Mouse (Mus musculus) hindbrain, embryonic 15.5 days (tissue): ENCODE data around the gene Iqsec1. TPM values are rescaled to one million over a fixed set of nuclear protein-coding genes. Genes with fewer than 3 reads are reported as not detected.

ENCODE experiments used
- ATAC-seq: fragments of 200-750 bp; cut with Nextera tagmentation; 2 replicates; pipeline ENCODE4 v1.8.0; 2017; ENCODE audit warnings: low read depth, moderate number of reproducible peaks, moderate TSS enrichment; ENCODE audit not compliant: low FRiP score
- H3K27ac ChIP-seq: fragments of 300-500 bp; sonication (generic); replicated peaks from 2 replicates; pipeline ENCODE4 v1.5.1; 2015; ENCODE audit warnings: mild to moderate bottlenecking, inconsistent platforms
- H3K27me3 ChIP-seq: fragments of 300-500 bp; sonication (generic); 2 replicates; pipeline ENCODE4 v1.6.1; 2015; ENCODE audit warnings: control low read depth, inconsistent platforms
- H3K36me3 ChIP-seq: fragments of 300-500 bp; sonication (generic); 2 replicates; pipeline ENCODE4 v1.6.1; 2015; ENCODE audit warnings: control low read depth, inconsistent platforms
- H3K4me1 ChIP-seq: fragments of 300-500 bp; sonication (generic); replicated peaks from 2 replicates; pipeline ENCODE4 v1.6.1; 2015; ENCODE audit warnings: control low read depth, inconsistent platforms
- H3K4me2 ChIP-seq: fragments of 300-500 bp; sonication (generic); 2 replicates; pipeline ENCODE4 v1.6.1; 2015; ENCODE audit warnings: moderate library complexity, mild to moderate bottlenecking, inconsistent platforms
- H3K4me3 ChIP-seq: fragments of 300-500 bp; sonication (generic); 2 replicates; pipeline ENCODE4 v1.5.1; 2015; ENCODE audit warnings: mild to moderate bottlenecking, inconsistent platforms
- H3K9ac ChIP-seq: fragments of 300-500 bp; sonication (generic); 2 replicates; pipeline ENCODE4 v1.6.1; 2015; ENCODE audit warnings: inconsistent platforms
- H3K9me3 ChIP-seq: fragments of 300-500 bp; sonication (generic); 2 replicates; pipeline ENCODE4 v1.6.1; 2016; ENCODE audit warnings: control low read depth, inconsistent platforms
- WGBS: fragments of 180-500 bp; shearing (Covaris S2); methylation state at CpG from one replicate; pipeline ENCODE4 v1.1.7; 2015; 5-methylcytosine and 5-hydroxymethylcytosine counted together
- polyA plus RNA-seq: library from polyadenylated mRNA; unstranded; fragments of >200 nt; fragmentation: Nextera tagmentation; extraction: Ambion mirVana; gene quantifications from 2 replicates; pipeline ENCODE4 v1.2.1, GENCODE M21; 2015

Iqsec1 gene
- polyA plus RNA-seq, 1 experiment from 2014 or later, result 23.3 TPM

- H3K36me3 ChIP-seq, result no peaks in the 10 kb centered on the region
- WGBS, result 67% methylated on average over 1 of the region's 1 CpGs
- no peak for ATAC-seq
Measured at GRCm38 (mm10) chr6:90948097-90948496, 40.4 kb downstream of the Iqsec1 start.

DNA sequence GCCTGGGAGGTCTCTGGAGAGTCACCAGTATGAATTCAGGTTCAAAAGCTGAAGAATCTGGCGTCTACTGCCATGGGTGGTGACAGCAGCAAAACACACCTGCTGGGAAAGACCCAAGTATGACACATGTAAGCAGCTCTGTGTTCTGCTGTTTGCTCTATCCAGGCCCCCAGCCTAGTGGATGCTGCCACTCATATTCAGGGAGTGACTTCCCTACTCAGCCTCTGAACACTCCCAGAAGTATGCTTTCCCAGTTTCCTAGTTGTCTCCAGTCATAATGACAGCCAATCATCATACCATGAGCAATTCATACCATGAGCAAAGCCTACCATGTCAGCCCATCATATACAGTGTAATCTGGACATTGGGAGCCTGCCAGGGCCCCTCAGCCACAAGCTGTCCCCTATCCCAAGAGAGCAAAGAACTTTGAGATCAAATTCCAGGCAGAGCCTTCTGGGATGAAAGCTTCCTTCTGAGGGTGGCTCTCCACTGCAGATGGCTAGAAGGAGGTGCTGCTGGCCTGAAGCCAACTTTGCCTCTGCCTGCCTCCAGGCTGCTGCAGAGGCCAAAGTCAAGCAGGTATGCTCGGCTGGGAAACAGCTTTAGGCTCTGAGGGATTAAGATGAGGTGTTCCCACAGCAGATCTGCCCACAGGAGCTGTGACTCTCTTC is 42.8 kb downstream of the Iqsec1 start:
- peaks cover 5% of the 10 kb centered on the region; the same call in 1 of the 2 replicates for H3K4me1 ChIP-seq
- 59% methylated on average over 2 of the region's 2 CpGs for WGBS
- no peak overlapping the region for H3K4me3 ChIP-seq
- no peak overlapping the region for H3K4me2 ChIP-seq
- H3K9ac ChIP-seq, result no peak overlapping the region
- H3K36me3 ChIP-seq, result no peaks in the 10 kb centered on the region
- H3K9me3 ChIP-seq, result no peaks in the 10 kb centered on the region
- H3K27me3 ChIP-seq, result no peaks in the 10 kb centered on the region
- ATAC-seq, result no peak
- H3K27ac ChIP-seq, result no peak overlapping the region

More at GRCm38 (mm10) chr6:90948097-90948496, 40.4 kb downstream of the Iqsec1 start:
- H3K27me3 ChIP-seq, result no peaks in the 10 kb centered on the region
- no peak overlapping the region for H3K4me3 ChIP-seq
- no peak overlapping the region for H3K4me2 ChIP-seq
- peaks cover 5% of the 10 kb centered on the region; the same call in 1 of the 2 replicates for H3K4me1 ChIP-seq
- no peaks in the 10 kb centered on the region for H3K9me3 ChIP-seq
- no peak overlapping the region for H3K27ac ChIP-seq
- no peak overlapping the region for H3K9ac ChIP-seq

GRCm38 (mm10) chr6:90941257-90941656 is 47.2 kb downstream of the Iqsec1 start:
- no peak for ATAC-seq
- H3K36me3 ChIP-seq, result no peaks in the 10 kb centered on the region
- no peak overlapping the region for H3K27ac ChIP-seq
- H3K4me3 ChIP-seq, result no peak overlapping the region
- no peaks in the 10 kb centered on the region for H3K9me3 ChIP-seq
- no peak overlapping the region for H3K9ac ChIP-seq
- peaks cover 16% of the 10 kb centered on the region; the same call in 1 of the 2 replicates for H3K4me1 ChIP-seq
- WGBS, result 53% methylated on average over 3 of the region's 3 CpGs
- H3K4me2 ChIP-seq, result no peak overlapping the region
- no peaks in the 10 kb centered on the region for H3K27me3 ChIP-seq

GRCm38 (mm10) chr6:90933656-90934055 is 54.8 kb downstream of the Iqsec1 start:
- 97% methylated on average over 3 of the region's 3 CpGs for WGBS
- Histone ChIP-seq H3K4me2 (no peak overlapping the region), H3K4me1 (peaks cover 11% of the 10 kb centered on the region; the same call in 1 of the 2 replicates), H3K9me3 (no peaks in the 10 kb centered on the region), H3K27me3 (no peaks in the 10 kb centered on the region), H3K4me3 (no peak overlapping the region), H3K27ac (no peak overlapping the region), H3K36me3 (no peaks in the 10 kb centered on the region), H3K9ac (no peak overlapping the region)
- ATAC-seq, result no peak

- H3K9ac ChIP-seq, result no peak overlapping the region
- H3K4me1 ChIP-seq, result peaks cover 20% of the 10 kb centered on the region
- no peak overlapping the region for H3K27ac ChIP-seq
- no peak overlapping the region for H3K4me2 ChIP-seq
- ATAC-seq, result no peak
- H3K4me3 ChIP-seq, result no peak overlapping the region
- no peaks in the 10 kb centered on the region for H3K36me3 ChIP-seq
- 87% methylated on average over 2 of the region's 2 CpGs for WGBS
- no peaks in the 10 kb centered on the region for H3K27me3 ChIP-seq
- H3K9me3 ChIP-seq, result no peaks in the 10 kb centered on the region
Measured at GRCm38 (mm10) chr6:90928806-90929205, 59.7 kb downstream of the Iqsec1 start.

- Histone ChIP-seq H3K4me3 (no peak overlapping the region), H3K4me1 (peaks cover 45% of the 10 kb centered on the region), H3K27ac (0 out of 2 replicates have a peak overlapping the region, but pooled peaks have one; percentile 17), H3K9ac (no peak overlapping the region), H3K4me2 (no peak overlapping the region), H3K9me3 (no peaks in the 10 kb centered on the region), H3K36me3 (no peaks in the 10 kb centered on the region), H3K27me3 (no peaks in the 10 kb centered on the region)
- no peak for ATAC-seq
- 21% methylated on average over 3 of the region's 3 CpGs for WGBS
Measured at GRCm38 (mm10) chr6:90925472-90925871, 63.0 kb downstream of the Iqsec1 start.

GRCm38 (mm10) chr6:90924796-90925195 is 63.7 kb downstream of the Iqsec1 start:
- no peak overlapping the region for H3K9ac ChIP-seq
- H3K4me1 ChIP-seq, result peaks cover 52% of the 10 kb centered on the region
- WGBS, result 91% methylated on average over 3 of the region's 3 CpGs
- no peak overlapping the region for H3K4me3 ChIP-seq
- no peaks in the 10 kb centered on the region for H3K9me3 ChIP-seq
- no peaks in the 10 kb centered on the region for H3K36me3 ChIP-seq
- H3K27ac ChIP-seq, result no peak overlapping the region; the same call in 1 of the 2 replicates
- H3K4me2 ChIP-seq, result no peak overlapping the region
- H3K27me3 ChIP-seq, result no peaks in the 10 kb centered on the region
- ATAC-seq, result no peak

- no peak overlapping the region for H3K4me2 ChIP-seq
- H3K4me1 ChIP-seq, result peaks cover 56% of the 10 kb centered on the region
- no peak for ATAC-seq
- no peaks in the 10 kb centered on the region for H3K27me3 ChIP-seq
- no peaks in the 10 kb centered on the region for H3K9me3 ChIP-seq
- WGBS, result 15% methylated on average over 4 of the region's 4 CpGs
- H3K9ac ChIP-seq, result no peak overlapping the region
- no peaks in the 10 kb centered on the region for H3K36me3 ChIP-seq
- H3K27ac ChIP-seq, result no peak overlapping the region; the same call in 1 of the 2 replicates
- H3K4me3 ChIP-seq, result no peak overlapping the region
Measured at GRCm38 (mm10) chr6:90924379-90924778, 64.1 kb downstream of the Iqsec1 start.

DNA sequence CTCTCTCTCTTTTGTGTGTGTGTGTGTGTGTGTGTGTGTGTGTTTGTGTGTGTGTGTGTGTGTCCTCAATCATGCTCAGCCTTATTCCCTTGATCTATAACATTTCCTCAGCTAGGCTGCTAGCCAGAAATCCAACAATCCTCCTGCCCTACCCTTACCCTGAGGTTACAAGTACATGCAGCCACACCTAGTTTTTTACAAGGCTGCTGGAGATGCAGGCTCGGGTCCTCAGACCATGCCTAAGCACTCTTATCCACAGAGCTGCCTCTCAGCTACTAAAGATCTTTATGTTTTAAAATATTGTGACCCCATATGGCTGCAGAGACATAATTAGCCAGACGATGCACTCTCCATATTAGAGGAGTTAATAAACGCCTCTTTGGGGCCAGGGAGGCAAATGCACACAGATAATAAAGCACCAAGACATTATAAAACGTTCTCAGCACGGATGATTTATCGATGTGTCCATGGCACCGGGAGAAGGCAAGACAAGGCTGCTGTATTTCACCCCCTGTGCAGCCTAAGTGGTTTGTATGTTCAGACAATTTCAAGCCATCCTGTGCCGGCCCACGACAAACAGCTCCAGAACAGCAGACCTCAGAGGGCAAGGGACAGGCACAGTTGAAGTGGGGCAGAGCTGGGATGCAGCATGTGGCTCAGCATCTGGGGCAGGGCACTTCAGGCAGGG is 67.1 kb downstream of the Iqsec1 start:
- H3K27ac ChIP-seq, result 0 out of 2 replicates have a peak overlapping the region, but pooled peaks have one; percentile 16
- no peaks in the 10 kb centered on the region for H3K9me3 ChIP-seq
- ATAC-seq, result no peak
- H3K27me3 ChIP-seq, result no peaks in the 10 kb centered on the region
- peaks cover 58% of the 10 kb centered on the region for H3K4me1 ChIP-seq
- WGBS, result 37% methylated on average over 9 of the region's 9 CpGs
- no peak overlapping the region for H3K4me2 ChIP-seq
- no peaks in the 10 kb centered on the region for H3K36me3 ChIP-seq
- no peak overlapping the region for H3K9ac ChIP-seq
- no peak overlapping the region for H3K4me3 ChIP-seq

DNA sequence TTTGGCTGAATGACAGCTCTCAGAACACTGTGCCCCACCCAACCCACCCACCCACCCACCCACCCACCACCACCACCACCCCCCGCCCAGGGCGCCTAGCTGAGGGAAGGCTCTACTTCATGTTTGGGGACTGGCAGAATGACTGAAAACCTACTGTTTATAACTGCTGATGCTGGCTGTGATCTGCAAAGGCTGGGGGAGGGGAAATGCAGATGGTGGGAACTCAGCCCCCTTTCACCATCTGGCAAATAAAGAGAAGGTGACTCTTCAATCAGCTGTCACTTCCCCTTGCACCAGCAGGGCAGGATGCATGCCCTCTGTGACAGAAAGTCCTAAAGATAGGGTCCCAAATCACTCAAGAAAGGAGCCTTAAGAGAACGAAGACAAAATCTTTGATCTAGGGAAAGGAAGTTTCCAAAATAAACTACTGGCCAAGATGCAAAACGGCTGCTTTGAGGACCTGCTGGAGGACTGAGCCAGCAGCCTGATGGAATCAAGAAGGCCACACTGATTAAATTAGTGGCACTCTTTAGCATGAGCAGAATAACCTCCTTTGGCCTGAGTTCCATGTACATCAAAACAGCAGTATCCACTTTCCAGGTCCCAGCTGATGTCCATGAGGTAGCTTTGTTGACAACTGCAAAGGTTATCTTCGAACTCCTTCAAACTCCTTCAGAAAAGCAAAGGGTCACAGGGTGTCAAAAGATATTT is 67.8 kb downstream of the Iqsec1 start:
- no peak overlapping the region for H3K4me2 ChIP-seq
- H3K4me3 ChIP-seq, result no peak overlapping the region
- 38% methylated on average over 5 of the region's 5 CpGs for WGBS
- H3K9me3 ChIP-seq, result no peaks in the 10 kb centered on the region
- H3K27me3 ChIP-seq, result no peaks in the 10 kb centered on the region
- ATAC-seq, result no peak
- H3K9ac ChIP-seq, result no peak overlapping the region
- no peaks in the 10 kb centered on the region for H3K36me3 ChIP-seq
- H3K27ac ChIP-seq, result 0 out of 2 replicates have a peak overlapping the region, but pooled peaks have one; percentile 20
- H3K4me1 ChIP-seq, result peaks cover 61% of the 10 kb centered on the region

GRCm38 (mm10) chr6:90919636-90920420 is 68.7 kb downstream of the Iqsec1 start:
- H3K27me3 ChIP-seq, result no peaks in the 10 kb centered on the region
- no peak overlapping the region for H3K4me2 ChIP-seq
- no peak overlapping the region for H3K9ac ChIP-seq
- WGBS, result 45% methylated on average over 4 of the region's 4 CpGs
- peaks cover 56% of the 10 kb centered on the region for H3K4me1 ChIP-seq
- H3K27ac ChIP-seq, result 0 out of 2 replicates have a peak overlapping the region, but pooled peaks have one; percentile 5
- H3K4me3 ChIP-seq, result no peak overlapping the region
- no peaks in the 10 kb centered on the region for H3K9me3 ChIP-seq
- no peak for ATAC-seq
- H3K36me3 ChIP-seq, result no peaks in the 10 kb centered on the region
